17 mouse cellular contexts compared by ENCODE assay signal in the genomic region with DNA sequence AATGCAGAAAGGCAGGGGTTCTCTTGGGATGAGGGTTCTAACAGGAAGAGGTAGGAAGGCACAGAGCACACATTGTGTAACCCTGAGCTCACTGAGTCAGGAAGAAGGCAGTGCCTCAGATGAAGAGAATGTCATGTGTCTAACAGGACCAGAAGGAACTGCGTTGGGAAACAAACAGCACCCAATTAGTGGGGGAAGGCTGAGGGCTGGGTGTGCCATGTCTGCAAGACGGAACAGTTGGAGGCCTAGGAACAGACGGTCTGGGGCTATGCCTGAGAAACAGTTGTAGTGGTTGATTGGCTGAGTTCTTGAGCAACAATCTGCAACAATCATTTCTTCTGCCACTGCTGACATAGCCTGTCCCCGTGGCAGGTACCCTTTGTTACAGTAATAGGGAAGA. TPM values are rescaled to one million over a fixed set of nuclear protein-coding genes. Genes with fewer than 3 reads are reported as not detected.
DNase-seq lines count a peak whose midpoint lies in the region; ATAC-seq lines count a peak whose summit lies in the region.
"Had no signal": no experiment of that assay in that cellular context is flagged by ENCODE, and none has a peak within 500 bp of the region (broad histone marks: within the 10 kb centered on the region; RNA-seq: fewer than 3 reads in every experiment).

No protein-coding gene starts in this region.

- peaks cover 4% of the 10 kb centered on the region; the same call in 1 of the 2 replicates for H3K4me1 ChIP-seq in forebrain, embryonic 14.5 days (ENCODE audit: control insufficient read depth, insufficient read depth, low read length)
- H3K4me1 ChIP-seq in forebrain, embryonic 10.5 days, result no peaks in the 10 kb centered on the region
- H3K4me1 ChIP-seq: liver, embryonic 13.5 days had no signal

- no peak overlapping the region for H3K27ac ChIP-seq in forebrain, embryonic 14.5 days (ENCODE audit: low read depth, low read length)
- H3K27ac ChIP-seq in forebrain, embryonic 10.5 days, result no peak overlapping the region
- H3K27ac ChIP-seq: embryonic facial prominence, embryonic 15.5 days; heart, embryonic 15.5 days; hindbrain, embryonic 13.5 days; liver, embryonic 13.5 days had no signal

- H3K4me3 ChIP-seq in forebrain, embryonic 14.5 days (ENCODE audit: low read depth, low read length), result no peak overlapping the region
- no peak overlapping the region for H3K4me3 ChIP-seq in forebrain, embryonic 10.5 days
- H3K4me3 ChIP-seq: embryonic facial prominence, embryonic 15.5 days; heart, embryonic 15.5 days; hindbrain, embryonic 13.5 days; liver, embryonic 13.5 days had no signal

- H3K9me3 ChIP-seq in forebrain, embryonic 14.5 days (replicated peaks; ENCODE audit: control insufficient read depth, low read length), result no peaks in the 10 kb centered on the region
- no peaks in the 10 kb centered on the region for H3K9me3 ChIP-seq in forebrain, embryonic 10.5 days
- H3K9me3 ChIP-seq: embryonic facial prominence, embryonic 15.5 days; heart, embryonic 15.5 days; hindbrain, embryonic 13.5 days; liver, embryonic 13.5 days had no signal

- H3K27me3 ChIP-seq in forebrain, embryonic 14.5 days (replicated peaks; ENCODE audit: control insufficient read depth, insufficient read depth, low read length), result no peaks in the 10 kb centered on the region
- no peaks in the 10 kb centered on the region for H3K27me3 ChIP-seq in forebrain, embryonic 10.5 days (ENCODE audit: poor library complexity, severe bottlenecking)
- H3K27me3 ChIP-seq: embryonic facial prominence, embryonic 15.5 days; heart, embryonic 15.5 days; hindbrain, embryonic 13.5 days; liver, embryonic 13.5 days had no signal

- no peaks in the 10 kb centered on the region for H3K36me3 ChIP-seq in forebrain, embryonic 14.5 days (ENCODE audit: control insufficient read depth, insufficient read depth, low read length)
- H3K36me3 ChIP-seq in forebrain, embryonic 10.5 days (replicated peaks), result no peaks in the 10 kb centered on the region
- H3K36me3 ChIP-seq: embryonic facial prominence, embryonic 15.5 days; heart, embryonic 15.5 days; hindbrain, embryonic 13.5 days; liver, embryonic 13.5 days had no signal

- no peak overlapping the region for H3K9ac ChIP-seq in forebrain, embryonic 14.5 days (ENCODE audit: low read length)
- H3K9ac ChIP-seq: embryonic facial prominence, embryonic 15.5 days; heart, embryonic 15.5 days; hindbrain, embryonic 13.5 days; liver, embryonic 13.5 days had no signal

- 70% methylated on average over 4 of the region's 4 CpGs for WGBS in forebrain, embryonic 14.5 days
- WGBS in forebrain, embryonic 10.5 days, result 86% methylated on average over 4 of the region's 4 CpGs

- peak; percentile 53 for DNase-seq in forebrain, embryonic 14.5 days (ENCODE audit: low spot score)
- no peak for DNase-seq in forebrain, embryonic 10.5 days (ENCODE audit: extremely low spot score, low spot score)
- peak; percentile 43 for DNase-seq in lung, postnatal 25 days (ENCODE audit: low spot score)
- no peak for DNase-seq in lung, postnatal 10 days
- DNase-seq in layer of hippocampus, postnatal 36 days, result peak; percentile 38 to 41
- no peak for DNase-seq in right cerebral cortex, postnatal 10 days (ENCODE audit: low spot score in 2 of 2)
- no peak for DNase-seq in urinary bladder, postnatal 36 days (ENCODE audit: low spot score in 2 of 2)
- no peak for DNase-seq in cerebellum, adult 11-12 months
- DNase-seq: adrenal gland, postnatal 14 days; kidney, postnatal 14 days; liver, embryonic 13.5 days; thymus, adult 2 months had no signal

- no peak overlapping the region for H3K4me2 ChIP-seq in forebrain, embryonic 14.5 days (ENCODE audit: low read length)
- H3K4me2 ChIP-seq: embryonic facial prominence, embryonic 15.5 days; heart, embryonic 15.5 days; hindbrain, embryonic 13.5 days; liver, embryonic 13.5 days; midbrain, embryonic 11.5 days had no signal

- peak; percentile 76; the same call in 1 of the 2 replicates for ATAC-seq in forebrain, embryonic 14.5 days
- ATAC-seq: intestine, embryonic 16.5 days had no signal

RNA-seq across cellular contexts. Expression of a gene that starts 38.8 kb away (rescaled TPM):
- polyA plus RNA-seq in forebrain, embryonic 14.5 days (2014; fragmentation: Nextera tagmentation; extraction: Ambion mirVana), result 15.4 and 15.8 TPM in 2 replicates
- polyA plus RNA-seq in forebrain, embryonic 10.5 days (2016; fragmentation: Nextera tagmentation; extraction: Ambion mirVana), result 10.1 and 11.4 TPM in 2 replicates
- 10 to 100 TPM; 17.7 to 18.5 TPM for total RNA-seq in layer of hippocampus, postnatal 36 days (2021)

Comparison
In these comparisons a context has a peak if more than half of its experiments do, and no peak if none do; other contexts are left out.
1. DNase-seq: peak in forebrain, embryonic 14.5 days (single experiment), lung, postnatal 25 days (single experiment) and layer of hippocampus, postnatal 36 days (2 of 2); none in forebrain, embryonic 10.5 days (single experiment), lung, postnatal 10 days (single experiment), right cerebral cortex, postnatal 10 days (0 of 2), urinary bladder, postnatal 36 days (0 of 2) and cerebellum, adult 11-12 months (single experiment).